Mouse (Mus musculus): ENCODE results near the gene Magi3. TPM values are rescaled to one million over a fixed set of nuclear protein-coding genes. Genes with fewer than 3 reads are reported as not detected.

Magi3 gene
- polyA plus RNA-seq (2017; shearing (Covaris generic)) = 2.0 TPM

DNA sequence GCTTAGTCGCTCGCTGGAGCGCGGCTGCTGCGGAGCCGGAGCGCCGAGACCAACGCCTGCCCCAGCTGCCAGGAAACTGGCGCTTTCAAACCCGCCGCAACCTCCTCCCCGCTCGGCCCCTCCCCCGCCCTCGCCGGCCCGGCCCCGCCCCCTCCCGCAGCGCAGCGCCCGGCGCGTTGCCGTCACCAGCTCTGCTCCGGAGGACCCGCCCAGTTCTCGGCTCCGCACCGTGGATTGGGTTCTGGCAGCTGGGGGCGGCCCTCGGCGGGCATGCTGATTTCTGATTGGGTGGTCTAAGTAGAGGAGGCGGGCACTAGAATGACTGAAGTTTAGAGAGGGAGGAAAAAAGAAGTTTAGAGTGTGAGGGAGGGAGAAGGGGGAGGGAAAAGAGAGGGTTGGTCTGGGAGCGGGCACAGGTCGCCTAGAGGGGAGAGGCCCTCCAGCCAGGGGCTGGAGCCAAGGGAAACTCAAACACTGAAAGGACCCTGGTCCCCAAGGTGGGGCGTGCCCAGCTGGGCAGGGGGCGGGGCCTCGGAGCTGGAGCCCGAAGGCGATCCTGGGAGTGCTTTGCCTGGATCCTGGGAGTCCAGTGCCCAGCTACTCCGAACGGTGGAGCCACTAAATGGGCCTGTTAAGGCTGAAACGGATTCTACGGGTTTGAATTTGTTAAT, at the start of gene Magi3:
Magi3 (minus strand) TSS at position 80 of the 671 bp plus-strand sequence.

DNA sequence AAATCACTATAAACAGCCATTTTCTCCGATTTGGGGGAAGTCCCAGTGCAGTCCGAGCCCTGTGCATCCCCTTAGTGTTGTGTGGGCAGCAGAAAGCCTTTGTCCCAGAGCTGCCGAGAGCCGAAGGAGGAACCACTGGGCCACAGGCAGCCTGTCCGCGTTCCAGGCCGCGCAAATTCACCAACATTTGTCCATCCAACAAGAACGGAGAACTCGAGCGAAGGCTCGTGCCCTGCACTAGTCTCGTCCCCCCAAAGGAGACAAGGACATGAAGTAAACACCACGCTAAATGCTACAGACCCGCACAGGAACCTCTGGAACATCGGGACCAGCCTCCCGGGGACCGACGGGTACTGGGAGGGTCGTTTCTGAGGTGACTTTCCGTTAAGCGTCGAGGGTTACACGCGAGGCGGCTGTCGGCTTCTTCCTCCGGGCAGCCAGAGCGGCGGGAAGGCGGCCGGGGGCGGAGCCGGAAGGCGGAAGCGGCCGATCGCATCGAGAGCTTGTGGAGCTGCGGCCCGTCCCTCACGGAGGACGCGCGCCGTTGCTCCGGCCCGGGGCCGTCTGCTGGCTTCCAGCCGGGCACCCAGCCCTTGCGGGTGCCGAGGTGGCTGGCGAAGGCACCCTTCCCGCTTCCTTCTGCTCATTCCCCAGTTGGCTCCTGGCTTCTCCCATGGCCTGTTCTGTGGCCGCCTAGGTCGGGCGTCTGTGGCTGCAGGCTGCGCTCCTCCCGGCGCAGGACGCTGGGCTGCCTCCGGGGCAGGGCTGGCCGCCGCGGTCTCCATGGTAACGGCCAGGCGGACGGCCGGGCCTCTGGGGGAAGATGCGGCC, 252.1 kb downstream of the Magi3 start, which contains the start of gene Phtf1:
Phtf1 (plus strand) TSS at position 250 of the 831 bp plus-strand sequence.

